Mouse (Mus musculus): ENCODE results near the gene Cyp4f16.
"Not testable (repeated sequence)": the region's sequence is repeated elsewhere in the genome, so short reads cannot be mapped to it uniquely, and the experiment has no call there.

The Cyp4f16 gene

GRCm38 (mm10) chr17:32536051-32536866, at the start of gene Cyp4f16:
Gene Cyp4f16, plus strand, starts transcription at chr17:32536558.
- DNase-seq (ENCODE audit: low spot score): peak; percentile 59

DNA sequence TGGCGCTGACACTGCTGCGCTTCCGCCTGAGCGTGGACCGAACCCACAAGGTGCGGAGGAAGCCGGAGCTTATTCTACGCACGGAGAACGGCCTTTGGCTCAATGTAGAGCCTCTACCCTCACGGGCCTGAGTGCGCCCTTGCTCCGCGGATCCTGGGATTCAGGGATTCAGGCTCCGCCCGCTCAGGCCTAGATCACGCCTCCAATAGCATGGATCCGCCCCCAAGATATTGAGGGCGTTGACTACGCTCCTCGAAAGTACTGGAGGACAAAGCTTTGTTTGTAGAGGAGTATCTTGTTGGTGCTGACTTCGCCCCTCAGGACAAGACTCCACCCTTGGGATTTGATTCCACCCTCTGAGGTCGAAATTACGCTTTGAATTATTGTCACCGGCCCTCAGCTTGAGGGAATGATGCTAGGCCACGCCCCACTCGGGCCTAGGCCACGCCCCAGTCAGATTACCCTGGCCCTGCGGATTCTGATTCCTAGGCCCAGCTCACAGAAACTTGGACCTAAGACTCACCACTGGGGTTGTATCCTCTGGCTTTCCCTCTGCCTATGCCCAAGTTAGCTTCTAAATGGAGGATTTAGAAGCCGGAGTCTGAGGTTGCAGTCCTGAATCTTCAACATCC, 43.9 kb upstream of the Cyp4f16 start:
- DNase-seq (ENCODE audit: low spot score): peak; percentile 38

GRCm38 (mm10) chr17:32494601-32495000, 41.8 kb upstream of the Cyp4f16 start:
- peak; percentile 11 for DNase-seq (ENCODE audit: low spot score)

DNA sequence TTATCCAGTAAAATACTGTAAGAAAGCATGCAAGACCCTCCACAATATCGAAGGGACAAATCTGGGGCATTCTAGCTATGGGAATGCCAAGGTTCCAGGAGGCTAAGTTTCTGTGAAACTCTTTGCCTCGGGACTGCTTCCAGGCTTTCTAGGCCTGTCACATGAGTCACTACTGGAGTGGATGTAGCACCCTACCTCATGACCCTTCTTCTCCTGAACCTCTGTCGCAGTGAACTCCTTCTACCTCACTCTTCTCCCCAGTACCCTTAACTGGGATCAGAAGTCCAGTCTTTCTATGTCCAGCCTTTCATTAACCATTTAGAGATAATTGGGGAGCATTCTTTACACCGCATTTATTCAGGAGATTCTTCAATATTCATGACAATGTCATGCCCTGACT, 35.8 kb upstream of the Cyp4f16 start:
- DNase-seq (ENCODE audit: low spot score): not testable (repeated sequence)

DNA sequence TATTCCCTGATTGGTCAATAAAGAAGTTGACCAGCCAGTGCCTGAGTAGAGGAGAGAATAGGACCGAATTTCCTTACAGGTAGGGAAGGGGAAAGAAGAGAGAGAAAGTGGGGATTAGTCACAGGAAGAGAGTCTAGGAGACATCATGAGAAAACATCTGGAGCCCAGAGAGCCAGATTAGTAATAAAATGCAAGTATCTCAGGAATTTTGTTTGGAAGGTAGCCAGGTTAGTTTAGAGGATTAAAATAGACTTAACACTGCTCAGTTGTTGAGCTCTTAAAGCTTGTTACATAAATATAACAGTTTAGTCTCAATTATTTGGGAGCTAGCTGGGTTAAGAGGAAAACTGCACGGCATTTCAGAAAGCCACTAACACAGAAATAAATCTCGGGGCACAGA, 35.3 kb upstream of the Cyp4f16 start:
- DNase-seq (ENCODE audit: low spot score): no peak

DNA sequence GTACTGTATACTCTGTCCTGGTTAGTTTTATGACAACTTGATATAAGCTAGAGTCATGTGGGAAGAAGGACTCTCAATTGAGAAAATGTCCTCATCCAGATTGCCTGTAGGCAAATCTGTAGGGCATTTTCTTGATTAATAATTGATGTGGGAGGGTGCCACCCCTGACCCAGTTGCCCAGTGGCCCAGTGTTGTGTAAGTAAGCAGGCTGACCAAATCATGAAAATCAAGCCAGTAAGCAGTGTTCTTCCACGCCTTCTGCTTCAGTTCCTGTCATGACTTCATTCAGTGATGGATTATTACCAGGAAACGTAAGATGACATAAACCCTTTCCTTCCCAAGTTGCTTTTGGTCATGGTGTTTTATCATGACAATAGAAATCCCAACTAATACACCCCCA, 33.2 kb upstream of the Cyp4f16 start:
- DNase-seq (ENCODE audit: low spot score): no peak

DNA sequence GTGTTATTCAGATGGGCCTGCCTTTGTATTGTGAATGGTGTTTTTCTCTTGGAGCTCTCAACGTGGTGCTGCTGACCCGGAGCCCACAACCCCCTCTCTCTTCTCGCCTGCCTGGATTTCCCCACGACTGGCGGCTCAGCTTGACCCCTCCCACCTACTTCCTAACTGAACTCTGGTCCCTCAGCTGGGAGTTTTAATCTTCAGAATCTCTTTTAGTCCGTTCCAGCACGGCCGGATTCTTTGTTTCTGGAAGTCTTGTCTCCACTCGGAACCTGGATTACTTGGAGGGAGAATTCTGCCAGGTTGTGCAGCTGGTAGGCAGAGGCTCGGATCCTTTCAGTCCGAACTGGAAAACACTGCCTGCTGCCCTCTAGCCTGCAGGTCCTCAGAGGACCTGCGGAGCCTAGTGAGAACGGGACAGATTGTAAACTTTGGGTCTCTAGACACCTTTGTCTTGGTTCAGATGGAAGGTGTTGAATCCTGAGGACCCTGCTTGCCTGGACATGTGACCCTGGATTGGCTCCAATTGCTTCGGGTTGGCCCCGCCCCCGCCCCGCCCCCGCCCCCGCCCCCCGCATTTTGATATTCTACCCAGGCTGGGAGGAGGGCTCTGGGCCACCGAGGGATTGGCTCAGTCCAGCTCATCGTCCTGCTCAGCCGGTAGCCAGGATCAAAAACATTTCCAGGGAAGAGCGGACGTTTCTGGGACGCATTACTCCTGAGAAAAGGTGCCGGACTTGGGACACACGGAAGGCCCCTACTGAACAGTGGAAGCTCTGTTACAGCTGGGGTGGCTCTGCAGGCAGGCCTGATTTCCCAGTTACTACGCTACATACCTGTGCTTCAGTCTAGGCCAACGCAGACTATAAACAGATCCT, 30.3 kb upstream of the Cyp4f16 start, which contains the start of gene Cyp4f17:
TSS of gene Cyp4f17 (plus strand) at position 200 of the 878 bp plus-strand sequence.
- peak; percentile 12 for DNase-seq (ENCODE audit: low spot score)

DNA sequence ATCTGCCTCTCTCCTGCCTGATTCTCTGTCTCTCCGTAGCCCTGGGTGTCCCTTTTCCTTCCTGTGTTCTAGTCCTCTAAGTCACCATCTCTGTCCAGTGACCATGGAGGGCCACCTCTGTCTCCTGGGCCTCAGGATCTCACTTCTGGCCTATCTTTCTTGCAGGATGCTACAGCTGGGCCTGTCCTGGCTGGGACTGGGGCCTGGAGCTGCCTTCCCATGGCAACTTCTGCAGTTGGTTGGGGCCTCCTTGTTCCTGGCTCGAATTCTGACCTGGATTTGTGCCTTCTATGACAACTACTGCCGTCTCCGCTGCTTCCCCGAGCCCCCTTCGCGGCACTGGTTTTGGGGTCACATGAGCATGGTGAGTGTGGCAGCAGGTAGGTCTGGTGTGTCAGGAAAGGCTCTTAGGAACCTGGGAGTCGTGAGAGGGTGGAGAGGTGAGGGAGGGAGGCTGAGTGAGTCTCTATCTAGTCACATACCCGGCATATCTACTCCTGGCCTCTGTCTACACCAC, 29.6 kb upstream of the Cyp4f16 start:
- no peak for DNase-seq (ENCODE audit: low spot score)

GRCm38 (mm10) chr17:32516126-32516525, 20.2 kb upstream of the Cyp4f16 start:
- no peak for DNase-seq (ENCODE audit: low spot score)

GRCm38 (mm10) chr17:32521981-32522380, 14.4 kb upstream of the Cyp4f16 start:
- no peak for DNase-seq (ENCODE audit: low spot score)

GRCm38 (mm10) chr17:32522386-32522785, 14.0 kb upstream of the Cyp4f16 start:
- DNase-seq (ENCODE audit: low spot score): no peak

DNA sequence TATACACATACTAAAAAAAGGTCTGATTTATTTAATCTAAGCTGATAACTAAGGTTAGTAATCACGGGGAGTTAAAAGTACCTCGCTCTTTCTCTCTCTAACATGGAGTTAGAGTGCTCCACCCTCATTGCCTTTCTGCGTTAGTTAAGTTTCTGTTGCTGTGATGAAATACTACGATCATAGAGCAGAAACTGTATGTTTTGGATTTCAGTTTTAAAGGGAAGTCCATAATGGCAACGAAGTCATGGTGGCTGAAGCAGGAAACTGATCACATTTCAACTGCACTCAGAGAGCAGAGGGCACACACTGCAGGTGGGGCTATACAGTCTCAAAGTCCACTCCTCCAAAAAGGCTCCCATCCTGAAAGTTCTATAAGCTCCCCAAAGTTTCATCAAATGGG, 13.5 kb upstream of the Cyp4f16 start:
- DNase-seq (ENCODE audit: low spot score): no peak

DNA sequence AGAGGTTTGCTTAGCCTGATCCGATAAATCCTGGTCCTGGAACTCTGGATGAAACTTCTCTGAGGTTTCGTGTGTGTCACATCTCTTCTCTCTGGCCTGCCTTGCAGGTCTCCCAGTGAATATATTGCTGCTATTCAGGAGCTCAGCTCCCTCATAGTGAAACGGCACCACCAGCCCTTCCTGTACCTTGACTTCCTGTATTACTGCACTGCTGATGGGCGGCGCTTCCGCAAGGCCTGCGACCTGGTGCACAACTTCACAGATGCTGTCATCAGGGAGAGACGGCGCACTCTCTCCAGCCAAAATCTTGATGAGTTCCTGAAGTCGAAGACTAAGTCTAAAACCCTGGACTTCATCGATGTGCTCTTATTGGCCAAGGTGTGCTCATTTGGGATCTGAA, 12.5 kb upstream of the Cyp4f16 start:
- DNase-seq (ENCODE audit: low spot score): no peak

DNA sequence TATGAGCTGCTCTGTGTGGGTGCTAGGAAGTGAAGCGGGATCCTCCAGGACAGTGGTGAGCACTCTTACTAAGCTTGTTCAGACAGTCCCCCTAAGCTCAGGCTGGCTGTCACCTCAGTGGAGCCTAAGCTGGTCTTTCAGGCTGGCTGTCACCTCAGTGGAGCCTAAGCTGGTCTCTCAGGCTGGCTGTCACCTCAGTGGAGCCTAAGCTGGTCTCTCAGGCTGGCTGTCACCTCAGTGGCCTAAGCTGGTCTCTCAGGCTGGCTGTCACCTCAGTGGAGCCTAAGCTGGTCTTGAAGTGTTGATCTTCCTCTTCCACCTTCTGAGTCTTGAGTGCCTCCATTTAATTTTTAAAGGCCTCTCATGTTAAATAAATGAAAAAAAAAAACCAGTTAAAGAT, 10.0 kb upstream of the Cyp4f16 start:
- DNase-seq (ENCODE audit: low spot score): not testable (repeated sequence)

GRCm38 (mm10) chr17:32527748-32528147, 8.6 kb upstream of the Cyp4f16 start:
- no peak for DNase-seq (ENCODE audit: low spot score)

DNA sequence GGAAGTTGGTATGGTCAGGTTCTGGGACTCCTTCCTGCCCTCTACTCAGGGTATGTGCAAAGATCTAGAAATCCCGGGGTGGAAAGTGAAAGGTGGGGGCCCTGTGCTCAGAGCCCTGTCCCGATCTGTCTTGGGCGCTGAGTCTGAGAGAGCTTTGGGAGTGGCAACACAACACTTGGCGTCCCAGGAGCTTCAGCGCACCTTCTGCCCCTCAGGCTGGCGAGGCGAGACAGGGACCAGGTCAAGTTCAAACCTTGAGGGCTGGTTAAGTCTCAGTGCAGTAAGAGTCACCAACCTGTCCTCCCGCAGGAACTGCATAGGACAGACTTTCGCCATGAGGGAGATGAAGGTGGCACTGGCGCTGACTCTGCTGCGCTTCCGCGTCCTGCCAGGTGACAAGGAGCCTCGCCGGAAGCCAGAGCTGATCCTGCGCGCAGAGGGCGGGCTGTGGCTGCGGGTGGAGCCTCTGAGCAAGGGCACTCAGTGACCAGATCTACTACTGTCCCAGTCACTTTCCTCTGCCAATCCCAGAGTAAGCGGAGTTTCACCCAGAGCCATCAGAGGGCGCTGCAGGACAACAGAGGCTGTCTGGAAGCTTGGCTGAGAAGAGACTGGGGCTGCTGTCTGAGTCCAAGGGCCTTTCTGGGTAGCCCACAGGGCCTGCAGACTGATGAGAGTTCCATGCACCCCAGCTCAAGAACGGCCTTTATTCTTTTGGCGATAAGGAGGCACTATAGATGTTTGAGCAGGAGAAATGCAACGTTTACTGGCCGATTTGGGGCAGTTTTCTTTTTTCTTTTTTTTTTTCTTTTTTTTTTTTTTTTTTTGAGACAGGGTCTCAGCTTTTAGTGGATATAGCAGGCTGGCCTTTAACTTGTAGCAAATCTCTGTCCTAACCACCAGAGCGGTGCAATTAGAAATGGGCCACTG, 7.7 kb upstream of the Cyp4f16 start:
- peak; percentile 84 for DNase-seq (ENCODE audit: low spot score)

- not testable (repeated sequence) for DNase-seq (ENCODE audit: low spot score)
Measured at GRCm38 (mm10) chr17:32532356-32532755, 4.0 kb upstream of the Cyp4f16 start.

DNA sequence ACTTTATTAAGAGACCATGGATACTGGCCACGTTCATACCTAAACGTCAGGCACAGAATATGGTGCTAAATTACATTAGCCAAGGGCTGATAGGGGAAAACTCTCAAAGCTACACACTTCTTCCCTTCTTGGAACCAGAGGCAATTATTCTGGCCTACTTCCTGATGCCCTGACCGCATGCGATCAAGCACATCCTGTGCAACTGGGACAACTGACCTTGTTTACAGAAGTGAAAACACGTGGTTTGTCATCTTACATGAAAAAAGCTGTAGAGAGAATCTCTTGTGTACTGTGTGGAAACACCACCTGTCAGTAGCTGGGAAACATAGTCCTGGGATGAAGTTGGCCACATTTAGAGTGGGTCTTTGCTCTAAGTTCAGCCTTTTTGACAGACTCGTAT, 2.3 kb upstream of the Cyp4f16 start:
- no peak for DNase-seq (ENCODE audit: low spot score)

DNA sequence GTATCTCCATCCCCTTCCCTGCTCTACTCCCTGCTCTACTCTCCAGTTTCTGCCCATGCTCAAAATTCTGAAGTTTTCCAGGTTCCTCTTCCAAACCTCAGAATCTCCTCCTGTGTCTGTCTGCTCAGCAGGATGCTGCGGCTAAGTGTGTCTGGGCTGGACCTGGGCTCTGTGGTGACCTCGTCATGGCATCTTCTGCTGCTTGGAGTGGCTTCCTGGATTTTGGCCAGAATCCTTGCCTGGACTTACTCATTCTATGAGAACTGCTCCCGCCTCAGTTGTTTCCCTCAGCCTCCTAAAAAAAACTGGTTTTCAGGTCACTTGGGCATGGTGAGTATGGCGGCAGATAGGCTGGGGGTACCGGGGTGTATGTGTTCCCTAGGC, 501 bp downstream of the Cyp4f16 start:
- DNase-seq (ENCODE audit: low spot score): no peak

- not testable (repeated sequence) for DNase-seq (ENCODE audit: low spot score)
Measured at GRCm38 (mm10) chr17:32544792-32545191, 8.4 kb downstream of the Cyp4f16 start.

DNA sequence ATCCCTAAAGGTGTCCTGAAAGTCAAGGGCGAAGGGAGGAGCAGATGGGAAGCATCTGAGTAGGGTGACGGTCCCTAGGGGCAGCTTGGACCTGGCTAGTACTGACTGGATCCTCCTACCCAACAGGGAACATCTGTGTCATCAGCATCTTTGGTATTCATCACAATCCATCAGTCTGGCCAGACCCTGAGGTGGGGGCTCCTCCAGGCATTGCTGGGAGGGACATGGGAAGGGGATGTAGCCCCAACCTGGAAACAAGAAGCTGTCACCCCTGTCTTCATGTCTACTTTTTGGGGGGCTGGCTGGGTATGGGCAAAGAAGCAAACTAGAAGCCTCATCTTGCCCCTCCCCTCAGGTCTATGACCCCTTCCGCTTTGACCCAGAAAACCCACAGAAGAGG, 14.0 kb downstream of the Cyp4f16 start:
- not testable (repeated sequence) for DNase-seq (ENCODE audit: low spot score)
